Comparison of ENCODE assay signal across 8 mouse cellular contexts in the genomic region with DNA sequence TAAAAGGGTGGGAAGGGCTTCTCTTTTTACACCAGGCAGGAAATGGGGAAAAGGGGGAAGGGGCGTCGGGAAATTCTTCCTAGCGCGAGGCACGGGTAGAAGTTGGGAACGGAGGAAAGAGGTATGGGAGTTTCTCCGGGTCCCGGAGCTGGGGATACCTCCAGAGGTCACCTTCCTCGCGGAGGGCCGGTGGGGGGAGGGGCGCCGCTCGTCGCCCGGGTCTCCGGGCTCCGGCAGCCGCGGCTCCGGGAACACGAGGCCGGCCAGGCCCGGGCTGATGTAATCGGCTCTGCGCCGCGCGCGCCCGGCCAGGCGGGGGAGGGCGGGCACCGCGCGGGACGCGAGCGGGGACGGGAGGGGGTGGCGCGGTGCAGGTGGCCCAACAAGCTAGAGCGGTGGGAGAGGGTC. TPM values are rescaled to one million over a fixed set of nuclear protein-coding genes. Genes with fewer than 3 reads are reported as not detected.
DNase-seq lines count a peak whose midpoint lies in the region; ATAC-seq and TF ChIP-seq lines count a peak whose summit lies in the region.

No protein-coding gene starts in this region.

- peaks cover 16% of the 10 kb centered on the region for H3K27me3 ChIP-seq in spleen, adult 2 months (ENCODE audit: control insufficient read depth, insufficient read depth, low read length)
- no peaks in the 10 kb centered on the region for H3K27me3 ChIP-seq in kidney, embryonic 16.5 days (ENCODE audit: insufficient read depth, low read length)
- H3K27me3 ChIP-seq in lung, embryonic 14.5 days (ENCODE audit: insufficient read depth, low read length) = no peaks in the 10 kb centered on the region

- peak overlapping the region; percentile 56 for H3K4me3 ChIP-seq in spleen, adult 2 months (ENCODE audit: extremely low read depth, insufficient read depth, insufficient read length)
- peak overlapping the region; percentile 77 for H3K4me3 ChIP-seq in kidney, embryonic 16.5 days (ENCODE audit: low read length)
- H3K4me3 ChIP-seq in lung, embryonic 14.5 days (ENCODE audit: low read depth, low read length) = peak overlapping the region; percentile 96

- no peak for TF ChIP-seq CTCF in spleen, adult 2 months (IDR thresholded peaks at IDR 0.05; ENCODE audit: extremely low read depth, insufficient read depth, insufficient read length, insufficient replicate concordance)
- no peak for TF ChIP-seq CTCF in lung, embryonic 14.5 days (IDR thresholded peaks at IDR 0.05; ENCODE audit: low read depth)

- H3K9me3 ChIP-seq in kidney, embryonic 16.5 days (ENCODE audit: low read length) = no peaks in the 10 kb centered on the region
- H3K9me3 ChIP-seq in lung, embryonic 14.5 days (ENCODE audit: low read depth, low read length) = no peaks in the 10 kb centered on the region

- no peak for TF ChIP-seq POLR2A in spleen, adult 2 months (IDR thresholded peaks at IDR 0.05; ENCODE audit: low read depth, low read length)

- peak overlapping the region; percentile 92 for H3K4me2 ChIP-seq in kidney, embryonic 16.5 days (replicated peaks; ENCODE audit: low read depth, low read length)
- peak overlapping the region; percentile 98 for H3K4me2 ChIP-seq in lung, embryonic 14.5 days

- H3K36me3 ChIP-seq in spleen, adult 2 months (ENCODE audit: control insufficient read depth, insufficient read depth, low read length) = no peaks in the 10 kb centered on the region
- H3K36me3 ChIP-seq in kidney, embryonic 16.5 days (ENCODE audit: insufficient read depth, low read length) = peaks cover 6% of the 10 kb centered on the region; the same call in 1 of the 2 replicates
- H3K36me3 ChIP-seq in lung, embryonic 14.5 days (ENCODE audit: insufficient read depth) = peaks cover 15% of the 10 kb centered on the region

- WGBS in spleen, adult 2 months = under 1% methylated on average over 42 of the region's 43 CpGs
- under 1% methylated on average over 30 of the region's 43 CpGs for WGBS in kidney, embryonic 16.5 days
- WGBS in lung, embryonic 14.5 days = 0% methylated on average over 33 of the region's 43 CpGs

- no peak for DNase-seq in spleen, adult 2 months (ENCODE audit: low read depth in 1 of 2, low spot score in 2 of 2)
- no peak for DNase-seq in spleen, adult 12 weeks (ENCODE audit: low spot score)
- peak; percentile 75 for DNase-seq in cerebellum, adult 9-10 months
- peak; percentile 71 for DNase-seq in gastrocnemius, postnatal 10 days
- peak; percentile 57 for DNase-seq in lung, embryonic 14.5 days
- DNase-seq in retina, postnatal 1 day = peak; percentile 64
- no peak for DNase-seq in T-cell, adult 2 months (ENCODE audit: low spot score)

- no peak for ATAC-seq in kidney, embryonic 16.5 days (ENCODE audit: low FRiP score, low TSS enrichment)
- ATAC-seq in lung, embryonic 14.5 days (ENCODE audit: insufficient read depth) = no peak

- peaks cover 5% of the 10 kb centered on the region; the same call in 1 of the 2 replicates for H3K4me1 ChIP-seq in spleen, adult 2 months (ENCODE audit: control insufficient read depth, insufficient read depth, insufficient read length)
- H3K4me1 ChIP-seq in kidney, embryonic 16.5 days (ENCODE audit: insufficient read depth, low read length) = peaks cover 55% of the 10 kb centered on the region
- H3K4me1 ChIP-seq in lung, embryonic 14.5 days (ENCODE audit: insufficient read depth) = peaks cover 22% of the 10 kb centered on the region

- no peak overlapping the region for H3K27ac ChIP-seq in spleen, adult 2 months (ENCODE audit: insufficient read depth, low read length)
- H3K27ac ChIP-seq in kidney, embryonic 16.5 days (ENCODE audit: low read length) = peak overlapping the region; percentile 96
- peak overlapping the region; percentile 99 for H3K27ac ChIP-seq in lung, embryonic 14.5 days (ENCODE audit: low read depth)

- peak overlapping the region; percentile 87 for H3K9ac ChIP-seq in kidney, embryonic 16.5 days (replicated peaks; ENCODE audit: low read length)
- H3K9ac ChIP-seq in lung, embryonic 14.5 days = peak overlapping the region; percentile 99

RNA-seq across cellular contexts. Expression of a gene that starts 1.8 kb away (rescaled TPM):
- 92.9 and 106 TPM in 2 replicates for polyA plus RNA-seq in spleen, adult 2 months (2012; rRNA removed)
- total RNA-seq in gastrocnemius, postnatal 10 days (2021) = 100 to 1,000 TPM in 1 of 2 experiments, 10 to 100 TPM in 1; 73.8 to 125 TPM
- polyA plus RNA-seq in kidney, embryonic 16.5 days (2015; fragmentation: Nextera tagmentation; extraction: Ambion mirVana) = 5.7 and 5.9 TPM in 2 replicates
- 6.6 and 7.7 TPM in 2 replicates for polyA plus RNA-seq in lung, embryonic 14.5 days (2014; fragmentation: Nextera tagmentation; extraction: Ambion mirVana)

Comparison
In these comparisons a context has a peak if more than half of its experiments do, and no peak if none do; other contexts are left out.
1. DNase-seq: peak in cerebellum, adult 9-10 months (single experiment), gastrocnemius, postnatal 10 days (single experiment), lung, embryonic 14.5 days (single experiment) and retina, postnatal 1 day (single experiment); none in spleen, adult 2 months (0 of 2), spleen, adult 12 weeks (single experiment) and T-cell, adult 2 months (single experiment).
2. RNA of a gene that starts 1.8 kb away (polyA plus RNA-seq): 92.9 to 106 TPM in spleen, adult 2 months; 6.6 to 7.7 TPM in lung, embryonic 14.5 days and 5.7 to 5.9 TPM in kidney, embryonic 16.5 days; every median in the first group is over 10 times any median in the second.
3. Peak in every context shown above with its lines, with median percentiles within 50 percentile points of each other: H3K4me3 ChIP-seq.